Mouse (Mus musculus) kidney, adult 2 months (tissue): ENCODE measurements around the gene Gzmn. TPM values are rescaled to one million over a fixed set of nuclear protein-coding genes. Genes with fewer than 3 reads are reported as not detected.

ENCODE experiments used
- DNase-seq: peaks from one replicate; pipeline ENCODE4 v3.0.0; 2021
- H3K27ac ChIP-seq: fragments of 200-500 bp; 2 replicates; pipeline ENCODE4 v1.5.1; 2012; ENCODE audit warnings: low read depth, low read length, control low read depth, inconsistent platforms; ENCODE audit not compliant: insufficient read depth
- H3K27me3 ChIP-seq: fragments of 200-500 bp; replicated peaks from 2 replicates; pipeline ENCODE4 v1.6.1; 2012; ENCODE audit warnings: mild to moderate bottlenecking, moderate library complexity, low read length, inconsistent platforms; ENCODE audit not compliant: control insufficient read depth, insufficient read depth
- H3K36me3 ChIP-seq: fragments of 200-500 bp; 2 replicates; pipeline ENCODE4 v1.6.1; 2012; ENCODE audit warnings: mild to moderate bottlenecking, moderate library complexity, low read length, inconsistent platforms; ENCODE audit not compliant: control insufficient read depth, insufficient read depth
- H3K4me1 ChIP-seq: fragments of 200-500 bp; 2 replicates; pipeline ENCODE4 v1.6.1; 2011; ENCODE audit warnings: low read length; ENCODE audit not compliant: control insufficient read depth, insufficient read depth
- H3K4me3 ChIP-seq: fragments of 200-500 bp; 2 replicates; pipeline ENCODE4 v1.5.1; 2011; ENCODE audit warnings: mild to moderate bottlenecking, low read depth, low read length, control low read depth; ENCODE audit not compliant: insufficient read depth
- CTCF ChIP-seq: fragments of 200-500 bp; conservative IDR thresholded peaks from 2 replicates; pipeline ENCODE4 v1.5.1; 2011; ENCODE audit warnings: low read depth, mild to moderate bottlenecking, control low read depth, low read length, moderate library complexity, mixed read lengths; ENCODE audit not compliant: insufficient read depth, insufficient read length
- POLR2A ChIP-seq: fragments of 200-500 bp; IDR thresholded peaks from one replicate; pipeline ENCODE4 v1.6.1; 2011; ENCODE audit warnings: low read depth, low read length, control low read depth
- WGBS: fragments of 180-500 bp; shearing (Covaris S2); methylation state at CpG from one replicate; pipeline ENCODE4 v1.1.7; 2018; 5-methylcytosine and 5-hydroxymethylcytosine counted together
- polyA plus RNA-seq: library from polyadenylated mRNA; depleted of rRNA; stranded (reverse); fragments of >200 nt; gene quantifications from 2 replicates; pipeline ENCODE4 v1.2.3, GENCODE M21; 2012; rRNA removed

Gene Gzmn
- polyA plus RNA-seq, 1 experiment, result not detected

DNA sequence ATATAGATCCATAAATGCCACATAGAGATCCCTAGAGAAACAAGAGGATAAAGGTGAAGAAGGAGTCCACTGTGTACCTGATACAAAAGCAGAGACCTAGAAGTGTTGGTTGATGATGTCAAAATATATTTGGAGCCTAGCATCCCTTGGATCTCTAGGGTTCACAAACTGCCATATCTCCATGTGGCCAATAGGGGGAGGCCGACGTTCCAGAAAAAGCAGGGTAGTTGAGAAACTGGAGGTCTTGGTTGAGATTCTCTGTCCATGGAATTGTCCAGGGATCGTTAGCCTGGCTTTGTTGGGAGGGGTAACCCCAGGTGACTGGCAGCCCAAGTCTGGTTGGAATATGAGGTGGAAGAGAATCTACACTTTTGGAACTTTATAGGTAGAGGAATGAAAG, 46.1 kb downstream of the Gzmn start:
- H3K4me3 ChIP-seq, result no peak overlapping the region
- H3K36me3 ChIP-seq, result no peaks in the 10 kb centered on the region
- H3K27me3 ChIP-seq, result no peaks in the 10 kb centered on the region
- H3K4me1 ChIP-seq, result no peaks in the 10 kb centered on the region
- DNase-seq, result no peak
- no peak overlapping the region for H3K27ac ChIP-seq
- TF ChIP-seq CTCF (no peak), POLR2A (no peak)
- 51% methylated on average over 3 of the region's 3 CpGs for WGBS

DNA sequence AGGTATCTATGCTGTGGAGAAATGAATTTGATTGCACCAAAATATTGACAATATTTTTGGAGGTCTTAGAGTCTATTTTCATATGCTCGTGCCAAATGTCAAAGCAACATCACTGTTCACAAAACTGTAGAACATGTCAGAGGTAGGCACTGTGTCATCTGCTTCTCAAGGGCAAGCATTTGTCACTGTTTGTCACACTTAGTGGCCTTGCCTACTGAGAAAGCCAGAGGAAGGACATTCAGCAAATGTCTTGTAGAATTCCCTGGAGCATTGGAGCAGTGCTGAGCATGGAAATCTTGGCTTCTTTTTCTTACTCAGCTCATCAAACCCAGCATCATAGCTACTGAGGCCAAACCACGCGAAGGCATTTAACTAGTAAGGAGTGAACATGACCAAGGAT, 50.9 kb downstream of the Gzmn start:
- 83% methylated on average over 3 of the region's 3 CpGs for WGBS
- TF ChIP-seq CTCF (no peak), POLR2A (no peak)
- Histone ChIP-seq H3K4me1 (no peaks in the 10 kb centered on the region), H3K27ac (no peak overlapping the region), H3K27me3 (no peaks in the 10 kb centered on the region), H3K36me3 (no peaks in the 10 kb centered on the region), H3K4me3 (no peak overlapping the region)
- DNase-seq, result no peak

GRCm38 (mm10) chr14:56120525-56120924, 53.9 kb downstream of the Gzmn start, which contains the start of gene Gzme:
Gzme (minus strand) TSS chr14:56120625.
- no peak for TF ChIP-seq POLR2A

More at GRCm38 (mm10) chr14:56120525-56120924, 53.9 kb downstream of the Gzmn start, which contains the start of gene Gzme:
- no peak for DNase-seq
- no peaks in the 10 kb centered on the region for H3K4me1 ChIP-seq
- no peaks in the 10 kb centered on the region for H3K27me3 ChIP-seq
- no peaks in the 10 kb centered on the region for H3K36me3 ChIP-seq
- H3K27ac ChIP-seq, result no peak within 1 kb of the TSS
- no peak within 1 kb of the TSS for H3K4me3 ChIP-seq

Other genes starting within 250 kb of the Gzmn start
- gene Cma1, start 229.9 kb downstream of the Gzmn start, polyA plus RNA-seq, result 0.42 and 0.99 TPM in 2 replicates
- gene Cma2, start 223.6 kb downstream of the Gzmn start, polyA plus RNA-seq, result not detected in 2 replicates
- not detected in 2 replicates for gene Mcpt1, start 156.6 kb downstream of the Gzmn start, polyA plus RNA-seq
- not detected in 2 replicates for gene Mcpt9, start 144.1 kb downstream of the Gzmn start, polyA plus RNA-seq
- gene Mcpt2, start 132.6 kb downstream of the Gzmn start, polyA plus RNA-seq, result not detected in 2 replicates
- 0.50 and 0.95 TPM in 2 replicates for gene Mcpt4, start 112.3 kb downstream of the Gzmn start, polyA plus RNA-seq
- gene Mcpt8, start 89.3 kb downstream of the Gzmn start, polyA plus RNA-seq, result not detected in 2 replicates
- gene Ctsg, start 72.0 kb downstream of the Gzmn start, polyA plus RNA-seq, result not detected in 2 replicates
- not detected in 2 replicates for gene Gzme, start 54.0 kb downstream of the Gzmn start, polyA plus RNA-seq
- gene Gzmd, start 42.0 kb downstream of the Gzmn start, polyA plus RNA-seq, result not detected in 2 replicates
- gene Gzmg, start 15.0 kb downstream of the Gzmn start, polyA plus RNA-seq, result not detected in 2 replicates
- gene Gzmf, start 36.8 kb upstream of the Gzmn start, polyA plus RNA-seq, result not detected in 2 replicates
- not detected in 2 replicates for gene Gzmc, start 60.1 kb upstream of the Gzmn start, polyA plus RNA-seq
- 0.30 and 0.41 TPM in 2 replicates for gene Gzmb, start 87.7 kb upstream of the Gzmn start, polyA plus RNA-seq
- 0.22 and 0.25 TPM in 2 replicates for gene Atp12a, start 190.5 kb upstream of the Gzmn start, polyA plus RNA-seq
- 0.05 TPM in 1 of 2 replicates, not detected in the other for gene Rnf17, start 228.0 kb upstream of the Gzmn start, polyA plus RNA-seq